Mouse (Mus musculus): Measurements from ENCODE around the gene Uaca.

The Uaca gene

DNA sequence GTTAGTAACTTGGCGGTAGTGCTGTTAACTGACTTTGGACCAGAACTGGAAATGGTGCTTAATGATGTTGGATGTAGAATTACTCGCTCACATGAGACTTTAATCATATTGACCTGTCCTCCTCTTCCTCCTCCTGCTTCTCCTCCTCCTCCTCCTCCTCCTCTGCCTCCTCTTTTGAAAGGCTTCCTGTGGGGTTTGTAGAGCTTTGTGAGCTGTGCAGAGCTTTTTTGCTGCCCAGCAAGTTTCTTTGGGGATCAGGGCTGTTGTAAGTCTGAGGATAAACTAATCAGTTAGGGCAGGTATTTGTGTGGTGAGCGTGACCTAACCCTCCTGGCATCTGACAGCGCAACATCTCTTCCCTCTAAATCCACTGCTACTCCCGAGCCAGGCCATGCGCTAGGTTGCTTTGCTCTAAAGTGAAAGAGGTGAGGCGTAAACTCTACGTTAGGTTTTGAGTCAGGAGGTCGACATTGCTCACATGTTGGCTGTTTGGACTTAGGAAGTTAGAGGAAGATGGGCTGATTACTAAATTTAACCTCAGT, 44.1 kb downstream of the Uaca start:
- DNase-seq: no peak

DNA sequence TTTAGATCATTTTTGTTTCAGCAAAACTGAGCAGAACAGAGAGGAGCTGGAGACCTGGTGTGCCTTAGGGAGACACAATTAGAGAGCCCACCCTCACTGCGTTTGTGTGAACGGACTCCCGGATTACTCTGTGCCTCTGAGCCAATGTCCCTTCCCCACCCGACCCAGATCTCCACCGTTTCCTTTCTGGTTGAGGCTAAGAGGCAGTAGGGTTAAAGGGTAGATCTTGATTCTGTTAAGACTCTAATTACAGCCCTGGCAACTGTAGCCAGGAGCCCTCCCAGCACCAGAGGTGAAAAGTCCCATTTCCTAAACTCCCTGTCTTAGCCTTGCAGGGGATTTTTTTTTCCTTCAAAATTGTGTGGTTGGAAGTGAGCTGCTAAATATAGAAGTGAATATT, 47.1 kb downstream of the Uaca start:
- no peak for DNase-seq

DNA sequence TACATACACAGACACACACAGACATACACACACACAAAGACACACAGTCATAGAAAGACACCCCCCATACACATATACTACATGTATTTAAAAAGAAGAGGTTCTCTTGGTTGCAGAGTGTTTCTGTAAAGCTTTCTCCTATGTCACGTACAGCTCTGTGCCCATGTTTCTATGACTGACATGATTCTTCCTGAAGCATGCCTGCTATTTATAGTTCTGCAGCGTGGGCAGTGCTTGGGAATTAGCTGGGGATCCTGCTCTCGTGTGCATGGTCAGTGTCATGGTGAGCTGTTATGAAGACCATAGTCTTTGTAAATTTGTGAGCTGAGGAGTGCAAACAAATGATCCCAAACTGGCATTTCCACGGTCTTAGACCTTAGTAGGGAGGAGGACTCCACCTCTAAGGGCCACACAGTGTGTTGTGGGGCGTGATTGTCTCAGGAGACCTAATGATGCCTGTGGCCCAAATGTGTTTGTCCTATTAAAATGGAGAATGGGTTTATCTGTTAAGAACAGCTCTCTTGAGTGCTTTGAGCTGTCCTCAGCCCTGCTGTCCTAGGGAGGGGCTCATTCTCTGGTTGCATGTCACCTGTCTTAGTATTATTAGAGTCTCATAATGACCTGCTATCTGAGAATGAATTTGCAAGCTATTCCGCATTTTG, 49.2 kb downstream of the Uaca start:
- no peak for DNase-seq

DNA sequence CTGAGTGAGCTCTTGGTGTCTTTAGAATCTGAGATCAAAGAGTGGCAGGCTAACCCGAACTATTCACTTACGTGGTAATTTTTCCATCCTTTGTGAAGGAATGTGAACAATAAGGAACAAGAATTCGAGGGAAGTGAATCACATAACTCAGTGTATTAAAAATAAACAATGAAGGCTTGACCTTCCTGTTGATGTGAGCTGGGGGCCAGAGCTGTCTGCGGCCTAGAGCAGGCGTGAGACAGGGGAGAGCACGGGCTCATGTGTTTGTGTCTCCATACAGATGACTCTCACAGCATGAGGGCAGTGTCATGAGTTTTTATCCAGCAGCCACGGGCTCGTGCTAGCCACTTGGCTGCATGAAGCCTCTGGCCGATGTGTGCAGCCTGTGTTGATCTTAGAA, 54.4 kb downstream of the Uaca start:
- no peak for DNase-seq

DNA sequence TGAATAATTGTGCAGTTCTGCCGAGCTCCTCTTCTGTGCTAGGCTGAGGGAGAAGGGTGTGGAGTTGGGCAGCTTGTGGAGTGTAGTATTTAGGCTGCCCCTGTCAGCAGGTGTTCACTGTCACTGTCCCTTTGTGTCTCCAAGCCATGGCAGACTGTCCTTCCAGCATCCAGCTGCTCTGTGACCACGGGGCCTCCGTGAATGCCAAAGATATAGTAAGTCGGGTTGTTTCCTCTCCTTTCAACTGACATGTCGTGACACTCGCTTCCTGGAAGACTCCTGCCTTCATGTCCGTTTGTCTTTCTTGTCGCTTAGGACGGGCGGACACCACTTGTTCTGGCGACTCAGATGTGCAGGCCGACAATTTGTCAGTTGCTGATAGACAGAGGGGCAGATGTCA, 55.6 kb downstream of the Uaca start:
- DNase-seq: no peak

DNA sequence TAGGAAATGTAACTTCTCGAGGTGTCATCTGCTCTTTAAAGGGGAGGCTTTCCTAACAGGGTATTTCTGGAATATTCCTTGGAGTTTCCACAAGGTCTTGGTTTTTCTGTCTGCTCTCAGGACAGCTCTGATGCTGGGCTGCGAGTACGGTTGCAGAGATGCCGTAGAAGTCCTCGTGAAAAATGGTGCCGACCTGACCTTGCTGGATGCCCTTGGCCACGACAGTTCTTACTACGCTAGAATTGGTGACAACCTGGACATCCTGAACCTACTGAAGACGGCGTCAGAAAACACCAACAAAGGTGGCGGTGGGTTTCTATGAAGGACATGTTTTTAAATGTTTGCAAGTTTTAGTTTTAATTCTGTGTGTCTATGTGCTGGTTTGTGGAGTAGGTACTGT, 59.9 kb downstream of the Uaca start:
- no peak for DNase-seq

DNA sequence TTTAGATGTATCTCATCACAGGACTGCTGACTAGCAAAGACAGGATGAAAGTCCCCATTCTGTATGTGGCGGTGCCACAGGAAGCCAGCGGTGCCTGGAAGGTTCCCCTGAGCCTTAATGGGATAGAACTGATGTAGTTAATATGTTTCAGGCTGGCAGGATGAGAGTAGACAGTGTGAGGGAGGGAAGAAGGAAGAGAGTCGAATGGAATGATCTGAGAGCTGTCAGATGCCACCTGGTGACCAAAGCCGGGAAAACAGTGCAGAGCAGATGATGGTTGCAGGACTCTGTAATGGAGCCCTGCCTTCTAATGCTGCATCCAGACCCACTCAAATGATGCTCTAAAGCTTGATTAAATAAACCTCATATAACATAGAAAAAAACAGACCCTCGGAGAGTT, 63.5 kb downstream of the Uaca start:
- peak; percentile 38 for DNase-seq

DNA sequence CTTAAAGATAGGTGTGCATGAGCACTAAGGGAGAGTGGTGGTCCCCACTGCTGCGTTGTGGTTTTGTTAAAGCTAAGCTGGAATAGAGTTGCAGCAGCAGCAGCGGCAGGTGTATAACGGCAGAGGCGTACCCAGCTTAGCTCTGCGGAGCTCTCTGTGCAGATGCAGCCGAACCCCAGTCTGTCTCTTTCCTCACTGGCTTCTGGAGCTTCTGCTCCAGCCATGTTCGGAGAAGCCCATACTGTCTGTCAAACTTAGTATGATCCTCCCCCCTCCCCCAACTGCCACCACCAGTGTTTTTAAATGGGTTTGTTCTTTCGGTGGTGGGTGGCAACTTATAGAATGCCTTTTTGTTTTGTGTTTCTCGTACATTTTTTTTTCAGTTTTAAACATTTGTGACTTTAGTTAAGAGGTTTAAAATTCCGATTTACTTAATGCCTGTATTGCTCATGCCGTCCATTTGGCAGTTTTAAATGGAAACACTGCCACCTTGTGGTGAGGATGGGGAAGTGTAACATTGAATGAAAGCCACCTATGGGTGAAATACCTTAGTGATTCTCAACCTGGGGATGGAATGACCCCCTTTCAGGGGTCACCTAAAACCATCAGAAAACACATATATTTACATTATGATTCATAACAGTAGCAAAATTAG, 64.1 kb downstream of the Uaca start:
- DNase-seq: no peak

DNA sequence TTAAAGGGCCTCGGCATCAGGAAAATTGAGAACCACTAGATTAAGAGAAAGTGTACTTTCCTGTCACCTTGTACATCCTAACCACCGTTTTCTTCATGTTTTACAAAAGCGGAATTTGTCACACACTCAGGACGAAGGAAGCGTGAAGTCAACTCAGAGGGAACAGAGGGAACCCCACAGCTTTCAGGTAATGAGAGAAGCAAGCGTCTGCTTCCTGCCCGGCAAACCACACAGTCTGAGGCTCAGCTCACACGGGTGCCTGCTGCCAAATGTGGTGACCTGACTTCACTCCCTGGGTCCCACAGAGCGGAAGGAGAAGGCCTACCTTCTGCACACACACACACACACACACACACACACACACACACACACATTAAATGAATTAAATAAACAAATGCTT, 64.7 kb downstream of the Uaca start:
- DNase-seq: no peak

DNA sequence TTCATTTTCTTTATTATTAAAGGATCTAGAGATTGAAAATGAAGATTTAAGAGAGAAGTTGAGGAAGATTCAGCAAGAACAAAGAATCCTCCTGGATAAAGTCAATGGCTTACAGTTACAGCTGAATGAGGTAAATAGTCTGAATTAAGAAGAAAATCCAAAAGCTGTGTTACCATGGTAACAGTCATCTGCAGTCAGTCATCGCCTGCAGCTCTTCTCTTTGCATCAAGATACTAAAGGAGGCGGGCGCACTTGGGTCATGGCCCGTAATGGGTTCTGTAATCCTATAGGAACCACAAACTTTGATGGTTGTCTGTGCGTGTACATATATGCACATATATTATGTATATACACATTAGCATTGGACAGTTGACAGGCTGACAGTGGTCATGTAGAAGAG, 66.7 kb downstream of the Uaca start:
- DNase-seq: no peak

DNA sequence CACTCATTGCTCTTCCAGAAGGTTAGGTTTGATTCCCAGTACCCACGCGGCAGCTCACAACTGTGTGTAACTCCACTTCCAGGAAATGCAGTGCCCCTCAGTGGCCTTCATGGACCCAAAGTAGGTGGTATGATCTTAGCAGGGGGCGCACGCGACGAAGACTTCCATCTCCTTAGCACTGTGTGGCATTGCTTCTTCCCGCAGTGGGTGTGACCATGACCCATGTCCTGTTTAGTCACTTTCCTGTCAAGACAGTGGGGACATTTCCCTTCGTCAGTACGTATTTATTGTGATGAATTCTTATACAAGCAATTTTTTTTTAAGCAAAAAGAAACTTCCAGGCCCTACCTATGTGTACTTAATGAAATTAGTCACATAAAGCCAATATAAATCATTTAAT, 70.3 kb downstream of the Uaca start:
- DNase-seq: no peak

DNA sequence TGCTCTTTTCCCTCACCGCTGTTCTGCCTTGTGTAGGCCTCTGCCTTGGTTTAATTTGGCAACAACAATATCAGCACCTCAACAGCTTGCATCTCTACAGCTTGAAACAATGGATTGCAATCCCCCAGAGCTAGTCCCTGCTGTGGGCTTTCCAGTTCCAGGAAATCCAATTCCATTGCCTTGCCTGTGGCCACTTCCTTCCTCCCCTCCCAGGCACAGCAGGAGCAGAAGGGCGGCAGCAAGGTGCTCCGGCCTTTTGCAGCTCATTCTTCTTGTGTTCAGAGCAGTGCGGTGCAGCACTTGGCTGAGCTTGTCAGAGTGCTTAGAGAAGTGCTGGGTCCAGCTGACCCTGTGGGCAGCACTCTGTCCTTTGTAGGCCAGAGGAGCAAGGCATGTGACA, 71.5 kb downstream of the Uaca start:
- DNase-seq: no peak

DNA sequence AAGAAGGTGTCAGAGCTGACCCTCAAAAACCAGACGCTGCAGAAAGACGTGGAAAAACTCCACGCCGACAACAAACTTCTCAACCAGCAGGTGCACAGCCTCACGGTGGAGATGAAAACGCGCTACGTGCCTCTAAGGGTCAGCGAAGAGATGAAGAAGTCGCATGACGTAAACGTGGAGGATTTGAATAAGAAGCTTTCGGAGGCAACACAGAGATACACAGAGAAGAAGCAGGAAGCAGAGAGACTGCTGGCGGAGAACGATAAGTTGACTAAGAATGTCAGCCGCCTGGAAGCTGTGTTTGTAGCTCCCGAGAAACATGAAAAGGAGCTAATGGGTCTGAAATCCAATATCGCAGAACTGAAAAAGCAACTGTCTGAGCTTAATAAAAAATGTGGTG, 76.1 kb downstream of the Uaca start:
- no peak for DNase-seq

DNA sequence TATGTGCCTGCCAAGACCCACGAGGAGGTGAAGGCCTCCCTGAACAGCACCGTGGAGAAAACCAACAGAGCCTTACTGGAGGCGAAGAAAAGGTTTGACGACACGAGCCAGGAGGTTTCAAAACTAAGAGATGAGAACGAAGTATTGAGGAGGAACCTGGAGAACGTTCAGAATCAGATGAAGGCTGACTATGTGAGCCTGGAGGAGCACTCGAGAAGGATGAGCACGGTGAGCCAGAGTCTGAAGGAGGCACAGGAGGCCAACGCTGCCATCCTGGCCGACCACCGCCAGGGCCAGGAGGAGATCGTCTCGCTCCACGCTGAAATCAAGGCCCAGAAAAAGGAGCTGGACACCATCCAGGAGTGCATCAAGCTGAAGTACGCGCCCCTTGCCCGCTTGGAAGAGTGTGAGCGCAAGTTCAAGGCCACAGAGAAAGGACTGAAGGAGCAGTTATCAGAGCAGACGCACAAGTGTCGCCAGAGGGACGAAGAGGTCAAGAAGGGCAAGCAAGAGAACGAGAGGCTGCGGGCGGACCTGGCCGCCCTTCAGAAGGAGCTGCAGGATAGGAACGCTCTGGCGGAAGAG, 76.7 kb downstream of the Uaca start:
- no peak for DNase-seq

DNA sequence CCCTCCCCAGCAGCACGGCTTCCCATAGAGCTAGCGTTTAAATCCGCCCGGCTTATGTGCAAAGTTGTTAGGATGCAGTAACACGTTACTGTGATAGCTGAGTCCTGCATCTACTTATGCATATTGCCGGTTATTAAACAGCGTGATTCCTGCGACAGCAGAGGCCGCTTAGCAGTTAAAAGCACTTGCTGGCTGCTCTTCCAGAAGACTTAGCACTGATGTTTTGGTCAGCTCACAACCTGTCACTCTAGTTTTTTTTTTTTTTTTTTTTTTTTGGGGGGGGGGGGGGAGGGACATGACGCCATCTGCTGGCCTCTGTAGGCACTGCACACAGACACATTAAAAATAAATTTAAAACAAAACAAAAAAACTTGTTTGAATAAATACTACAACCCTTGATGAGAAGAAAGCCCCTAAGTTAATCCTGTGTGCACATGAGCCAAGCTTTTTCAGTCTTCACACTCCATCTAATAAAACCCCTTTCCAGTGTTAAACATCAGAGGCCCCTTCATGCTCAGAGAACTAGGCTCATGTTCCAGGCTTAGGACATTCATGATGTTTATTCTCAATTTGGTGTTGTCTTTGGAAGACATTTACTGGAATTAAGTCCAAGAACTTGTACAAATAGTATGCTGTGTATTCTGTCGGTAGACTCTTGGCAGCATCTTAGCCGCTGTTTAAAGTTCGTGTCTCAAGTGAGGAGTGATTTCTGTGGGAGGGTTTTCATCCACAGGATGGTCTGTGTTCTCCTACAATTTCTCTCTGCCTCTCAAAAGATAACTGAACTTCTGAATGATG, 79.1 kb downstream of the Uaca start:
- no peak for DNase-seq

DNA sequence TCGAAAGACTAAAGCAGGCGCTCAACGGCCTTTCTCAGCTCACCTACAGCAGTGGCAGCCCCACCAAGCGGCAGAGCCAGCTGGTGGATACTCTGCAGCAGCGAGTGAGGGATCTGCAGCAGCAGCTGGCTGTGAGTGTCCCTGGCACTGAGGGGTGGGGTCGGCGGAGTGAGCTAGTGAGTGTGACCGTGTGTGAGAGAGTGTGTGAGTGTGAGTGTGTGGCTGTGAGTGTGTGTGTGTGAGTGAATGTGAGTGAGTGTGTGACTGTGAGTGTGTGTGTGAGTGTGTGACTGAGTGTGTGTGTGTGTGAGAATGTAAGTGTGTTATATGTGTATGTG, 79.7 kb downstream of the Uaca start:
- no peak for DNase-seq

DNA sequence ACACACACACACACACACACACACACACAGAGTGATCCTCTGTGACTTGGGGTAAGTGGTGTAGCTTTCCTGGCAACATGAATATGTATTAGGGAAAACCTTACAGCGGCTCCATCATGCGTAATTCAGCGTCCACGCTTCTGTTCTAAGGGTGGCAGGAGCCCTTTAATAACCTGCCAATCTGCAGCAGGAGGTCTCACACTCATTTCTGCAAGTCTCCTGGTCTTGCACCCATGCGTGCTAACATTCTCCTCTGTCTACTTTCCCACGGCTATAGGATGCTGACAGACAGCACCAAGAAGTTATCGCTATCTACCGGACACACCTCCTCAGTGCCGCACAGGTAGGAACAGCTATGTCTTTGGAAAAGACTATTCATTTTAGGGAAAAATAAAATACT, 81.7 kb downstream of the Uaca start:
- no peak for DNase-seq

DNA sequence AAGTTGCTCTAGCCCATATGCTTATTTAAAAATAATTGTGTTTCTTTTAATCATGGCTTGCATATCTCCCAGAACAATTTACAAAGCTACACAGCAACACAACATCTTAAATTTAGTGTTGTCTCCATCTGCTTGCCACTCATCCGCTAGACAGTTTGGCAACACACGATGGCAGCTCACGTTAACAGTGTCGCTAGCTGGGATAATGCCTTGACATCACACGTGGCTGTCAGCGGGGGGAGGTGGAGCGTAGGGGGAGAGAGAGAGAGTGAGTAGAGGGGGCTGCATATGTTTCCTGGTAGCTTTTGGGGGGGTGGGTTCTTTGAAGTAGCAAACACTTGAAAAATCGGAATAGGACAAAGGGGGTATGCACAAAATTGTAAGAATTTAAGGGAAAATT, 82.2 kb downstream of the Uaca start:
- DNase-seq: no peak

DNA sequence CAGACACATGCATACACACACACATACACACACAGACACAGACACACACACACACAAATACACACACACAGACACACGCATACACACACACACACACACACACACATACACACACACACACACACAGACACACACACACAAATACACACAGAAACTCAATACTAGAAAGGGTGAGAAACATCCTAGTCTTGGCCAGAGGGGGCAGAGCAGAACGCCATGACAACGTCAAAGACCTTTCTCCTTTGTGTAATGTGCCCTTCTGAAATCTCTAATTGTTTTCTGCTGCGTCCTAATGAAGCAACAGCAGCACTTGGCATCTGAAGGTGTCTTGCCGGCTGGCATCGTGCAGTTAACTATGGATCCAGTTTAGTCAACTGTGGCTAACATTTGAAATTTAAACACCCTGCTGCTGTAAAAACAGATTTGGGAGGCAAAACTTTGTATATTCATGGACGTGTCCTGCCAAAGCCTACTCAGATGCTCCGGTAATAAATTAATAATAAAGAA, 83.8 kb downstream of the Uaca start:
- DNase-seq: no peak

DNA sequence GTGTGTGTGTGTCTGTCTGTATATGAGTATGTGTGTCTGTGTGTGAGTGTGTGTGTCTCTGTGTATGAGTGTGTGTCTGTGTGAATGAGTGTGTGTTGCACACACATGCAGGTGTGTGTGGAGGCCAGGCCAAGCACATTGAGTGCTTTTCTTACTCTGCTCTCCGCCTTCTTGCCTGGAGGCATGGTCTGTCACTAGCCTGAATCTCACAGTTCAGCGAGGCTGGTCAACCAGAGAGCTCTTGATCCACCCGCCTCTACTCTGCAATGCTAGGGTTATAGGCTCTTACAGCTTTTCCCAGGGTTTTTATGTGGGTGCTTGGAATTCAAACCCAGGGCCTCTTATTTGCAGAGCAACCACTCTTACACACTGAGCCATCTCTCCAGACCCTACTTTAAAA, 84.3 kb downstream of the Uaca start:
- DNase-seq: no peak

DNA sequence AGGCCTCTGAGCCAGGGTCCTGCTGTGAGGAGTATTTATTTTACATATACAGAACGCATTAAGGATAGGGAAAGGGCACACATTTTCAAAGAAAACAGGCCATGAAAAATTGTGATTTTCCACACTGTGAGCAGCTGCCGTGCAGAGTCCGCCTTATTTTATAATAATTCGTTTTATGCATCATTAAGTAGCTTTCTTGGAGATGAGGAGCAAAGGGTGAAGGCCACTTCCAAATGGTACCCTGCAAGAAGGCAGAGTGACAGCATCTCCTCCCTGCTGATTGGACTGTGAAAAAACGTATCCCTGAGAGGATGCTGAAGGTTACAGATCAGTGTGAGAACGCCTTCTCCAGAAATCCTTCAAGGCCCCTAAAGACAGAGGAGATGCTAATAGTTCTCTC, 90.8 kb downstream of the Uaca start:
- no peak for DNase-seq

DNA sequence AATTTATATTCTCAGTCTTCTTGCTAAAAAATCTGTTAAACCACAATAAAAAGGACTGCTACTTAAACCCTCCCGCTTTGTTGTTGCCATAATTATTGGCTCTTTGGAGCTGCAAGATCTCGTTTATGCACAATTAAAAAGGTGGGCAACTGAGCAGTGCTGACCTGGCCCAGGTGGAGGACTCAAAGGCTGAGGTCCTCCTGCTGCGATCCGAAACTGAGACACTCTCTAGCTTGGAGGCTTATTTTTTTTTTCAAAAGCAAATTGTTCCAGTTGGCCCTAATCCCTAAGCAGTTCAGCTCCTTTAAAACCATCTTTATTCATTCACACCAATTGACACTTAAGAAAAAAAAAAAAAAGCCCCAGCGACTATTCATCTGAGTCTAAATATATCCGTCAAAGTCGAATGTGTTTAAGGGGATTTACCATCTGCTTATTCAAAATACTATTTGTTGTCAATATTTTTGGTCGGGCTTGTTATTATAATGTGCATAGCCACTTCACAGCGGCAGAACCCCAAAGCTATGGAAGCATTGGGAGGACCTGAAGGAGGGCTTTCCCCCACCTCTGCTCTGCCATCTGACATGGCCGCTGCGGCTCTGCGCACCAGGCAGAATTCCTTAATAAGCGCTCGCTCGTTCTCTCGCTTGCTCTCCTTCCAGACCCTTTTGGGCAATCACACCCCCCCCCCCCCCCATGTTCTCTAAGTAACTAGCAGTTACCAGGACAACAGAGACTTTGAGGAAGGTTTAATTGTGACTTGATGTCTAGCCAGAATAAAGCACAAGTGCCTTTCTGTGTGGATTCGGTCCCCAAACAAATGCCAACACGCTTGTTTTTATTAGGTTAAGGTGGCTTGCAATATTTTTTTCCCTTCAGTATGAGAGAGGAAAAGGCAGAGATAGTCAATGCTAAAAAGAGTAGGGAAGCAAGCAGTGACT, 92.4 kb downstream of the Uaca start:
- no peak for DNase-seq
